Mouse (Mus musculus): ENCODE measurements around the gene Nr1h2.

- TF ChIP-seq CTCF (IDR thresholded peaks at IDR 0.05; ENCODE audit: insufficient read depth, low read depth, low read length) (no peak), POLR2A (IDR thresholded peaks at IDR 0.05; ENCODE audit: insufficient read depth, low read depth, low read length) (no peak)
Observed at GRCm38 (mm10) chr7:44587676-44588075, 33.9 kb upstream of the Nr1h2 start.

Data from olfactory bulb, adult 2 months (tissue).